Mouse (Mus musculus) midbrain, embryonic 12.5 days (tissue): Measurements from ENCODE around the gene Prkag1. TPM values are rescaled to one million over a fixed set of nuclear protein-coding genes. Genes with fewer than 3 reads are reported as not detected.
A peak's percentile ranks its signal among the peaks of the same experiment; 100 is the strongest.

Experiments used
- ATAC-seq: fragments of 200-750 bp; cut with Nextera tagmentation; 2 replicates; pipeline ENCODE4 v1.8.0; 2017; ENCODE audit warnings: low read depth, moderate TSS enrichment, moderate library complexity; ENCODE audit not compliant: low FRiP score
- H3K27ac ChIP-seq: fragments of 300-500 bp; sonication (generic); replicated peaks from 2 replicates; pipeline ENCODE4 v1.5.1; 2016; ENCODE audit warnings: mild to moderate bottlenecking
- H3K27me3 ChIP-seq: fragments of 300-500 bp; sonication (generic); 2 replicates; pipeline ENCODE4 v1.6.1; 2016; ENCODE audit warnings: mild to moderate bottlenecking
- H3K36me3 ChIP-seq: fragments of 300-500 bp; sonication (generic); 2 replicates; pipeline ENCODE4 v1.6.1; 2016
- H3K4me1 ChIP-seq: fragments of 300-500 bp; sonication (generic); 2 replicates; pipeline ENCODE4 v1.6.1; 2016
- H3K4me2 ChIP-seq: fragments of 300-500 bp; sonication (generic); replicated peaks from 2 replicates; pipeline ENCODE4 v1.6.1; 2016; ENCODE audit warnings: mild to moderate bottlenecking, moderate library complexity
- H3K4me3 ChIP-seq: fragments of 300-500 bp; sonication (generic); 2 replicates; pipeline ENCODE4 v1.5.1; 2016; ENCODE audit warnings: mild to moderate bottlenecking
- H3K9ac ChIP-seq: fragments of 300-500 bp; sonication (generic); replicated peaks from 2 replicates; pipeline ENCODE4 v1.6.1; 2016; ENCODE audit warnings: mild to moderate bottlenecking, moderate library complexity
- H3K9me3 ChIP-seq: fragments of 300-500 bp; sonication (generic); 2 replicates; pipeline ENCODE4 v1.6.1; 2016; ENCODE audit warnings: mild to moderate bottlenecking
- WGBS: fragments of 180-500 bp; shearing (Covaris S2); methylation state at CpG from one replicate; pipeline ENCODE4 v1.1.7; 2016; 5-methylcytosine and 5-hydroxymethylcytosine counted together
- polyA plus RNA-seq: library from polyadenylated mRNA; unstranded; fragments of >200 nt; fragmentation: Nextera tagmentation; extraction: Ambion mirVana; gene quantifications from 2 replicates; pipeline ENCODE4 v1.2.1, GENCODE M21; 2016

Prkag1 gene
- polyA plus RNA-seq, 1 experiment from 2014 or later = 83.1 TPM

DNA sequence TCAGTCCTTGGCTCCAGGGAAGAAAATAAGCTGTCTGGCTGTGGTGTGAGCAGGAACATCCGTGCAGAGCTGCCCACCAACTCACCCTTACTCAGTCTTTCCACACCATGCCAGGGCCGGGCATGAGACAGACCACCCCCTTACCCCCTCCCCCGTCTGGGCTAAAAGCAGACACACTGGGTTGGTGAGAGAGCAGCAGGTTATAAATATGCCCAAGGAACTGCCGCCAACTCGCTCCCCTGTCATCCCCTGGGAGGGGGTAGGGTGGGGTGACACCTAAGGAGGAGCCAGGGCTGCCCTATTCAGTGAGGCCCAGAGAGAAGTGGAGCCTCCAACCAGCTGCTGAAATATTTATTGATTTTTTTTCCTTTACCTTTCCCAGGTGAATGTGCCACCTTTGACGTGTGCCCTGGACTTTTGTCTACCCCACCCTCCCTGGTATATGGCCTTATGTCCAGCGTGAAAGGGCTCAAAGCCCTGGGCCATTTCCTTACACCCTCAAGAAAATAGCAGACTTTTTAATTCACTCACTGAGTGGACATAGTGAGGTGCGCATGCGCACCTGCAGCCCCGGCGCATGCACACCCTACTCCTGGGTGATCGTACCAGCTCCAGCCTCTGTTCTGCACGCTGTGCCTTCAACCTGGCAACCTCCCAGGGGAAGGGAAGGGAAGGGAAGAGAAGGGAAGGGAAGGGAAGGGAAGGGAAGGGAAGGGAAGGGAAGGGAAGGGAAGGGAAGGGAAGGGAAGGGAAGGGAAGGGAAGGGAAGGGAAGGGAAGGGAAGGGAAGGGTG lies 34.3 kb downstream of the Prkag1 start:
- Histone ChIP-seq H3K27me3 (peaks cover 100% of the 10 kb centered on the region), H3K4me2 (peak overlapping the region; percentile 27), H3K4me3 (no peak overlapping the region), H3K27ac (0 out of 2 replicates have a peak overlapping the region, but pooled peaks have one; percentile 25), H3K4me1 (peaks cover 42% of the 10 kb centered on the region), H3K36me3 (no peaks in the 10 kb centered on the region), H3K9me3 (no peaks in the 10 kb centered on the region), H3K9ac (no peak overlapping the region)
- ATAC-seq = no peak
- WGBS = 5% methylated on average over 13 of the region's 13 CpGs

- Histone ChIP-seq H3K4me3 (peak overlapping the region; percentile 29; the same call in 1 of the 2 replicates), H3K36me3 (no peaks in the 10 kb centered on the region), H3K27ac (no peak overlapping the region), H3K4me1 (peaks cover 49% of the 10 kb centered on the region), H3K27me3 (peaks cover 100% of the 10 kb centered on the region), H3K9me3 (no peaks in the 10 kb centered on the region), H3K4me2 (peak overlapping the region; percentile 42), H3K9ac (no peak overlapping the region)
- ATAC-seq = no peak
- WGBS = 5% methylated on average over 13 of the region's 13 CpGs
Measured at GRCm38 (mm10) chr15:98793141-98793698, 38.1 kb downstream of the Prkag1 start.

GRCm38 (mm10) chr15:98792233-98793020 lies 38.9 kb downstream of the Prkag1 start:
- no peaks in the 10 kb centered on the region for H3K36me3 ChIP-seq
- peaks cover 41% of the 10 kb centered on the region for H3K4me1 ChIP-seq
- no peak overlapping the region for H3K9ac ChIP-seq
- no peaks in the 10 kb centered on the region for H3K9me3 ChIP-seq
- H3K4me2 ChIP-seq = peak overlapping the region; percentile 42
- peaks cover 100% of the 10 kb centered on the region for H3K27me3 ChIP-seq
- H3K27ac ChIP-seq = no peak overlapping the region
- ATAC-seq = no peak
- WGBS = 3% methylated on average over 75 of the region's 75 CpGs
- H3K4me3 ChIP-seq = peak overlapping the region; percentile 29

- 0 out of 2 replicates have a peak overlapping the region, but pooled peaks have one; percentile 21 for H3K27ac ChIP-seq
- no peaks in the 10 kb centered on the region for H3K36me3 ChIP-seq
- peaks cover 35% of the 10 kb centered on the region for H3K4me1 ChIP-seq
- H3K27me3 ChIP-seq = peaks cover 100% of the 10 kb centered on the region
- H3K9me3 ChIP-seq = no peaks in the 10 kb centered on the region
- no peak overlapping the region; the same call in 1 of the 2 replicates for H3K9ac ChIP-seq
- WGBS = under 1% methylated on average over 23 of the region's 23 CpGs
- peak overlapping the region; percentile 29 for H3K4me3 ChIP-seq
- ATAC-seq = no peak
- 0 out of 2 replicates have a peak overlapping the region, but pooled peaks have one; percentile 24 for H3K4me2 ChIP-seq
Measured at GRCm38 (mm10) chr15:98791771-98792170, 39.5 kb downstream of the Prkag1 start.

DNA sequence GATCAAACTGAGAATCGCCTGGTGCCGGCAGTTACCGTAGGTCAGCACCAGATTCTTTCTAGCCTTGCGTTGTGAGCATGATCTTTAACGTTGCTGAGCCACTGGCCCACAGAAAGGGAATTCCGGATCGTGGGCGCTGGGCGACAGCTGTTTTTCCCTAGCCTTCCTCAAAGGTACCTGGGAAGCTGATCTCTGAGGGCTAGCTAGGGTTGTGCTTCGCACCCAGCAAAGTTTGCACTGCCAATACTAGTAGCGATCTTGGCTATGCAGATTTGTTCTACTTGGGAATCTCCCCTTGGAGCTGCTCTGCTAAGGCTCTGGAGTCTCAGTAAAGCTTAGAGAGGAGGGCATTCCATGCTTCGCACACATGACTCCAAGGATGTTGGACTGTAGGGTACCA lies 40.1 kb downstream of the Prkag1 start:
- Histone ChIP-seq H3K36me3 (no peaks in the 10 kb centered on the region), H3K9ac (peak overlapping the region; percentile 25), H3K4me3 (peak overlapping the region; percentile 29), H3K4me1 (peaks cover 29% of the 10 kb centered on the region), H3K4me2 (peak overlapping the region; percentile 24; the same call in 1 of the 2 replicates), H3K27me3 (peaks cover 100% of the 10 kb centered on the region), H3K27ac (0 out of 2 replicates have a peak overlapping the region, but pooled peaks have one; percentile 21), H3K9me3 (no peaks in the 10 kb centered on the region)
- ATAC-seq = no peak
- under 1% methylated on average over 12 of the region's 12 CpGs for WGBS

- Histone ChIP-seq H3K4me1 (peaks cover 29% of the 10 kb centered on the region), H3K4me2 (peak overlapping the region; percentile 24; the same call in 1 of the 2 replicates)
Measured at GRCm38 (mm10) chr15:98790761-98791160, 40.6 kb downstream of the Prkag1 start.

GRCm38 (mm10) chr15:98789661-98790535 lies 41.4 kb downstream of the Prkag1 start, which contains the start of gene Wnt1:
TSS of gene Wnt1 (plus strand) at chr15:98789857.
- H3K9ac ChIP-seq = no peak within 1 kb of the TSS; the same call in 1 of the 2 replicates
- 0 out of 2 replicates have a peak, but pooled peaks have one; percentile 16 for ATAC-seq
- H3K9me3 ChIP-seq = no peaks in the 10 kb centered on the region

More at GRCm38 (mm10) chr15:98790761-98791160, 40.6 kb downstream of the Prkag1 start:
- Histone ChIP-seq H3K9ac (peak overlapping the region; percentile 25; the same call in 1 of the 2 replicates), H3K36me3 (no peaks in the 10 kb centered on the region), H3K4me3 (peak overlapping the region; percentile 29), H3K9me3 (no peaks in the 10 kb centered on the region), H3K27ac (no peak overlapping the region), H3K27me3 (peaks cover 98% of the 10 kb centered on the region)
- under 1% methylated on average over 23 of the region's 23 CpGs for WGBS
- ATAC-seq = no peak

DNA sequence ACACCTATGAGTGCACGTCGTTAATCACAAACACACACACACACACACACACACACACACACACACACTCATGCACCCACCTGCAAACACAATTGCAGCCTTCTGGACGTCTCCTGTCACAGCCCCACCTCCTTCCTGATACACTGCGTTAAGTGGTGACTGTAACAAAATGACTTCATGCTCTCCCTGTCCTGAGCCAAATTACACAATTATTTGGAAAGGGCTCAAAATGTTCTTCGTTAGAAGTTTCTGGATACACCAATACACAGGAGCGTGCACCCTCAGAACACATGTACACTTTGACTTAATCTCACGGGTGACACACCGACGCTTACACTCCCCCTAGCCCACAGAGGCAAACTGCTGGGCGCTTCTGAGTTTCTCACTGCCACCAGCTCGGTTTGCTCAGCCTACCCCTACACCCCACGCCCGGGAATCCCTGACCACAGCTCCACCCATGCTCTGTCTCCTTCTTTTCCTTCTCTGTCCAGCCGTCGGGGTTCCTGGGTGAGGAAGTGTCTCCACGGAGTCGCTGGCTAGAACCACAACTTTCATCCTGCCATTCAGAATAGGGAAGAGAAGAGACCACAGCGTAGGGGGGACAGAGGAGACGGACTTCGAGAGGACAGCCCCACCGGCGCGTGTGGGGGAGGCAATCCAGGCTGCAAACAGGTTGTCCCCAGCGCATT lies 42.2 kb downstream of the Prkag1 start:
- H3K27ac ChIP-seq = no peak overlapping the region
- no peaks in the 10 kb centered on the region for H3K36me3 ChIP-seq
- H3K4me3 ChIP-seq = peak overlapping the region; percentile 28; the same call in 1 of the 2 replicates
- 12% methylated on average over 24 of the region's 24 CpGs for WGBS
- H3K4me1 ChIP-seq = peaks cover 27% of the 10 kb centered on the region
- peaks cover 96% of the 10 kb centered on the region for H3K27me3 ChIP-seq
- no peak for ATAC-seq
- no peaks in the 10 kb centered on the region for H3K9me3 ChIP-seq
- peak overlapping the region; percentile 23; the same call in 1 of the 2 replicates for H3K4me2 ChIP-seq
- no peak overlapping the region for H3K9ac ChIP-seq

More at GRCm38 (mm10) chr15:98789661-98790535, 41.4 kb downstream of the Prkag1 start, which contains the start of gene Wnt1:
- Histone ChIP-seq H3K36me3 (no peaks in the 10 kb centered on the region), H3K27ac (no peak within 1 kb of the TSS), H3K4me1 (peaks cover 27% of the 10 kb centered on the region), H3K4me3 (peak within 1 kb of the TSS; percentile 29), H3K27me3 (peaks cover 98% of the 10 kb centered on the region), H3K4me2 (peak within 1 kb of the TSS; percentile 24)
- under 1% methylated on average over 51 of the region's 51 CpGs for WGBS

GRCm38 (mm10) chr15:98787930-98788329 lies 43.4 kb downstream of the Prkag1 start:
- ATAC-seq = no peak
- Histone ChIP-seq H3K4me2 (no peak overlapping the region), H3K27me3 (peaks cover 91% of the 10 kb centered on the region), H3K4me3 (no peak overlapping the region), H3K9me3 (no peaks in the 10 kb centered on the region), H3K27ac (no peak overlapping the region), H3K36me3 (no peaks in the 10 kb centered on the region), H3K9ac (no peak overlapping the region), H3K4me1 (peaks cover 26% of the 10 kb centered on the region)
- WGBS = 46% methylated on average over 4 of the region's 4 CpGs

GRCm38 (mm10) chr15:98785744-98786143 lies 45.6 kb downstream of the Prkag1 start:
- Histone ChIP-seq H3K9me3 (no peaks in the 10 kb centered on the region), H3K9ac (no peak overlapping the region), H3K27ac (no peak overlapping the region), H3K27me3 (peaks cover 91% of the 10 kb centered on the region), H3K36me3 (no peaks in the 10 kb centered on the region), H3K4me1 (0 out of 2 replicates have a peak, but pooled peaks cover 10% of the 10 kb centered on the region), H3K4me2 (no peak overlapping the region), H3K4me3 (no peak overlapping the region)
- no peak for ATAC-seq
- WGBS = 36% methylated on average over 7 of the region's 7 CpGs
